Mouse (Mus musculus) liver, embryonic 11.5 days (tissue): Measurements from ENCODE around the gene Serp1. TPM values are rescaled to one million over a fixed set of nuclear protein-coding genes. Genes with fewer than 3 reads are reported as not detected.

Experiments used
- polyA plus RNA-seq: library from polyadenylated mRNA; unstranded; fragments of >200 nt; fragmentation: Nextera tagmentation; extraction: Ambion mirVana; gene quantifications from 2 replicates; pipeline ENCODE4 v1.2.1, GENCODE M21; 2014

The Serp1 gene
- polyA plus RNA-seq, 1 experiment from 2014 or later, result 161 TPM

Other genes with a start within 250 kb of the Serp1 start
- 10.6 and 10.7 TPM in 2 replicates for gene Tsc22d2, start 111.2 kb downstream of the Serp1 start, polyA plus RNA-seq
- gene Eif2a, start 71 bp downstream of the Serp1 start, polyA plus RNA-seq, result 66.1 and 71.3 TPM in 2 replicates
- 23.2 and 25.0 TPM in 2 replicates for gene Selenot, start 50.7 kb upstream of the Serp1 start, polyA plus RNA-seq
- gene Erich6, start 111.3 kb upstream of the Serp1 start, polyA plus RNA-seq, result not detected in 2 replicates
- 5.4 and 6.2 TPM in 2 replicates for gene Siah2, start 166.5 kb upstream of the Serp1 start, polyA plus RNA-seq